Comparison of ENCODE assay signal across 31 mouse cellular contexts in genomic region chr14:62250046-62250445, GRCm38 (mm10). TPM values are rescaled to one million over a fixed set of nuclear protein-coding genes. Genes with fewer than 3 reads are reported as not detected.
"Had no signal": no experiment of that assay in that cellular context is flagged by ENCODE, and none has a peak within 500 bp of the region (broad histone marks: within the 10 kb centered on the region; RNA-seq: fewer than 3 reads in every experiment).

No protein-coding gene starts in this region.

- H3K4me1 ChIP-seq: limb, embryonic 15.5 days; liver, embryonic 13.5 days; liver, embryonic 15.5 days; megakaryocyte, embryonic 14.5 days; midbrain, embryonic 12.5 days; midbrain, embryonic 15.5 days had no signal

- H3K9ac ChIP-seq: limb, embryonic 12.5 days; limb, embryonic 13.5 days; limb, embryonic 15.5 days; liver, embryonic 12.5 days; liver, embryonic 13.5 days; liver, embryonic 14.5 days; liver, embryonic 15.5 days; liver, postnatal 0 days; lung, embryonic 14.5 days; lung, embryonic 15.5 days; midbrain, embryonic 12.5 days; midbrain, embryonic 13.5 days; midbrain, embryonic 15.5 days; neural tube, embryonic 12.5 days had no signal

- H3K27ac ChIP-seq: limb, embryonic 10.5 days; limb, embryonic 12.5 days; limb, embryonic 13.5 days; limb, embryonic 15.5 days; liver, embryonic 12.5 days; liver, embryonic 13.5 days; liver, embryonic 14.5 days; liver, embryonic 15.5 days; lung, embryonic 15.5 days; macrophage; midbrain, embryonic 10.5 days; midbrain, embryonic 12.5 days; midbrain, embryonic 13.5 days; midbrain, embryonic 15.5 days; neural tube, embryonic 12.5 days had no signal

- H3K27me3 ChIP-seq: limb, embryonic 12.5 days; limb, embryonic 13.5 days; limb, embryonic 15.5 days; liver, embryonic 12.5 days; liver, embryonic 13.5 days; liver, embryonic 15.5 days; lung, embryonic 15.5 days; megakaryocyte, embryonic 14.5 days; midbrain, embryonic 12.5 days; midbrain, embryonic 13.5 days; midbrain, embryonic 15.5 days; neural tube, embryonic 12.5 days had no signal

- DNase-seq: left cerebral cortex, postnatal 4 days; liver; liver, embryonic 13.5 days; liver, postnatal 0 days; lung, adult 18-20 months; lung, adult 2 months; lung, embryonic 14.5 days; lung, postnatal 10 days; lung, postnatal 14 days; lung, postnatal 36 days; lung, postnatal 4 days; midbrain, embryonic 14.5 days had no signal

- H3K36me3 ChIP-seq: limb, embryonic 10.5 days; limb, embryonic 12.5 days; limb, embryonic 13.5 days; limb, embryonic 15.5 days; liver, embryonic 12.5 days; liver, embryonic 13.5 days; liver, embryonic 15.5 days; lung, embryonic 15.5 days; midbrain, embryonic 10.5 days; midbrain, embryonic 12.5 days; midbrain, embryonic 13.5 days; midbrain, embryonic 15.5 days; neural tube, embryonic 12.5 days had no signal

- H3K4me3 ChIP-seq: limb, embryonic 10.5 days; limb, embryonic 12.5 days; limb, embryonic 13.5 days; limb, embryonic 15.5 days; liver, embryonic 12.5 days; liver, embryonic 13.5 days; liver, embryonic 15.5 days; lung, embryonic 15.5 days; megakaryocyte, embryonic 14.5 days; midbrain, embryonic 10.5 days; midbrain, embryonic 12.5 days; midbrain, embryonic 13.5 days; midbrain, embryonic 15.5 days; myocyte; neural tube, embryonic 12.5 days had no signal

RNA-seq across cellular contexts. Expression of gene Dleu7, which starts 42.8 kb away (rescaled TPM):
- total RNA-seq: liver, adult 2 months; megakaryocyte, adult 5-6 weeks; monocyte, adult 5-6 weeks had no signal
- polyA plus RNA-seq: lung, adult 2 months; macrophage had no signal
